Mouse (Mus musculus): ENCODE data around the gene Llph. TPM values are rescaled to one million over a fixed set of nuclear protein-coding genes. Genes with fewer than 3 reads are reported as not detected.
"Not testable (repeated sequence)": the region's sequence is repeated elsewhere in the genome, so short reads cannot be mapped to it uniquely, and the experiment has no call there.

Gene Llph
- polyA plus RNA-seq, 1 experiment from 2014 or later: 42.6 TPM

GRCm38 (mm10) chr10:120201961-120202402, 24.9 kb upstream of the Llph start, which contains the start of gene Irak3:
TSS of gene Irak3 (minus strand) at chr10:120202130.
- ATAC-seq (ENCODE audit: low read depth): peak; percentile 54
- WGBS (ENCODE audit: insufficient replicate concordance): under 1% methylated on average over 13 of the region's 13 CpGs

GRCm38 (mm10) chr10:120202467-120203250, 24.2 kb upstream of the Llph start:
- Histone ChIP-seq H3K36me3 (no peaks in the 10 kb centered on the region), H3K9ac (no peak overlapping the region), H3K4me1 (replicated peaks) (peaks cover 13% of the 10 kb centered on the region), H3K27ac (no peak overlapping the region), H3K27me3 (peaks cover 30% of the 10 kb centered on the region), H3K9me3 (replicated peaks) (no peaks in the 10 kb centered on the region), H3K4me2 (peak overlapping the region; percentile 92; the same call in 1 of the 2 replicates), H3K4me3 (replicated peaks) (no peak overlapping the region)
- no peak for ATAC-seq (ENCODE audit: low read depth)
- DNase-seq: no peak
- 53% methylated on average over 16 of the region's 16 CpGs for WGBS (ENCODE audit: insufficient replicate concordance)

More at GRCm38 (mm10) chr10:120201961-120202402, 24.9 kb upstream of the Llph start, which contains the start of gene Irak3:
- no peaks in the 10 kb centered on the region for H3K36me3 ChIP-seq
- H3K27ac ChIP-seq: peak within 1 kb of the TSS; percentile 47; the same call in 1 of the 2 replicates
- H3K4me2 ChIP-seq: peak within 1 kb of the TSS; percentile 92
- peak; percentile 68 for DNase-seq
- peak within 1 kb of the TSS; percentile 63 for H3K9ac ChIP-seq
- no peaks in the 10 kb centered on the region for H3K9me3 ChIP-seq (replicated peaks)
- peak within 1 kb of the TSS; percentile 65 for H3K4me3 ChIP-seq (replicated peaks)
- H3K27me3 ChIP-seq: peaks cover 30% of the 10 kb centered on the region
- peaks cover 13% of the 10 kb centered on the region for H3K4me1 ChIP-seq (replicated peaks)

GRCm38 (mm10) chr10:120204591-120205210, 22.2 kb upstream of the Llph start:
- no peak overlapping the region for H3K27ac ChIP-seq
- H3K4me3 ChIP-seq (replicated peaks): no peak overlapping the region
- 73% methylated on average over 13 of the region's 13 CpGs for WGBS (ENCODE audit: insufficient replicate concordance)
- H3K27me3 ChIP-seq: peaks cover 25% of the 10 kb centered on the region
- H3K36me3 ChIP-seq: no peaks in the 10 kb centered on the region
- peaks cover 20% of the 10 kb centered on the region for H3K4me1 ChIP-seq (replicated peaks)
- no peaks in the 10 kb centered on the region for H3K9me3 ChIP-seq (replicated peaks)
- DNase-seq: no peak
- ATAC-seq (ENCODE audit: low read depth): no peak
- H3K9ac ChIP-seq: no peak overlapping the region
- no peak overlapping the region for H3K4me2 ChIP-seq

- Histone ChIP-seq H3K36me3 (peaks cover 4% of the 10 kb centered on the region; the same call in 1 of the 2 replicates), H3K4me3 (replicated peaks) (peak overlapping the region; percentile 82), H3K9me3 (replicated peaks) (0 out of 2 replicates have a peak, but pooled peaks cover 3% of the 10 kb centered on the region), H3K27ac (no peak overlapping the region), H3K4me1 (replicated peaks) (peaks cover 13% of the 10 kb centered on the region), H3K4me2 (peak overlapping the region; percentile 70), H3K9ac (no peak overlapping the region), H3K27me3 (0 out of 2 replicates have a peak, but pooled peaks cover 6% of the 10 kb centered on the region)
- whole genome bisulfite sequencing (ENCODE audit: insufficient replicate concordance): 49% methylated on average over 8 of the region's 8 CpGs
- DNase-seq: no peak
- ATAC-seq (ENCODE audit: low read depth): no peak
Measured at GRCm38 (mm10) chr10:120208015-120208414, 18.9 kb upstream of the Llph start.

GRCm38 (mm10) chr10:120208575-120209538, 18.0 kb upstream of the Llph start:
- H3K9me3 ChIP-seq (replicated peaks): 0 out of 2 replicates have a peak, but pooled peaks cover 3% of the 10 kb centered on the region
- H3K4me1 ChIP-seq (replicated peaks): peaks cover 13% of the 10 kb centered on the region
- WGBS (ENCODE audit: insufficient replicate concordance): 2% methylated on average over 53 of the region's 53 CpGs
- ATAC-seq (ENCODE audit: low read depth) (peak; percentile 84), DNase-seq (peak; percentile 68)
- H3K36me3 ChIP-seq: peaks cover 4% of the 10 kb centered on the region; the same call in 1 of the 2 replicates
- no peaks in the 10 kb centered on the region for H3K27me3 ChIP-seq
- H3K27ac ChIP-seq: no peak overlapping the region
- H3K9ac ChIP-seq: peak overlapping the region; percentile 82
- H3K4me3 ChIP-seq (replicated peaks): peak overlapping the region; percentile 82
- H3K4me2 ChIP-seq: peak overlapping the region; percentile 70

GRCm38 (mm10) chr10:120209539-120209925, 17.3 kb upstream of the Llph start:
- Histone ChIP-seq H3K4me1 (replicated peaks) (peaks cover 13% of the 10 kb centered on the region), H3K9me3 (replicated peaks) (0 out of 2 replicates have a peak, but pooled peaks cover 3% of the 10 kb centered on the region), H3K36me3 (peaks cover 4% of the 10 kb centered on the region; the same call in 1 of the 2 replicates), H3K4me2 (peak overlapping the region; percentile 70), H3K27me3 (no peaks in the 10 kb centered on the region), H3K4me3 (replicated peaks) (peak overlapping the region; percentile 82), H3K9ac (peak overlapping the region; percentile 82), H3K27ac (no peak overlapping the region)
- 43% methylated on average over 6 of the region's 6 CpGs for WGBS (ENCODE audit: insufficient replicate concordance)
- DNase-seq (no peak), ATAC-seq (ENCODE audit: low read depth) (no peak)

- H3K9ac ChIP-seq: peak overlapping the region; percentile 82; the same call in 1 of the 2 replicates
- ATAC-seq (ENCODE audit: low read depth) (no peak), DNase-seq (no peak)
- peak overlapping the region; percentile 70 for H3K4me2 ChIP-seq
- 80% methylated on average over 3 of the region's 3 CpGs for WGBS (ENCODE audit: insufficient replicate concordance)
- H3K9me3 ChIP-seq (replicated peaks): 0 out of 2 replicates have a peak, but pooled peaks cover 3% of the 10 kb centered on the region
- H3K27ac ChIP-seq: no peak overlapping the region
- H3K4me3 ChIP-seq (replicated peaks): peak overlapping the region; percentile 82
- H3K4me1 ChIP-seq (replicated peaks): peaks cover 13% of the 10 kb centered on the region
- no peaks in the 10 kb centered on the region for H3K27me3 ChIP-seq
- H3K36me3 ChIP-seq: peaks cover 4% of the 10 kb centered on the region; the same call in 1 of the 2 replicates
Measured at GRCm38 (mm10) chr10:120210096-120210495, 16.8 kb upstream of the Llph start.

GRCm38 (mm10) chr10:120217099-120217498, 9.8 kb upstream of the Llph start:
- DNase-seq; H3K9ac ChIP-seq; H3K4me1 ChIP-seq (replicated peaks); H3K4me2 ChIP-seq; H3K9me3 ChIP-seq (replicated peaks); H3K27ac ChIP-seq; H3K27me3 ChIP-seq; H3K4me3 ChIP-seq (replicated peaks); ATAC-seq (ENCODE audit: low read depth): not testable (repeated sequence)
- WGBS (ENCODE audit: insufficient replicate concordance): 65% methylated on average over 1 of the region's 1 CpGs
- peaks cover 19% of the 10 kb centered on the region for H3K36me3 ChIP-seq

- no peak for ATAC-seq (ENCODE audit: low read depth)
- WGBS (ENCODE audit: insufficient replicate concordance): 84% methylated on average over 10 of the region's 10 CpGs
- no peak overlapping the region for H3K4me3 ChIP-seq (replicated peaks)
- peaks cover 6% of the 10 kb centered on the region; the same call in 1 of the 2 replicates for H3K4me1 ChIP-seq (replicated peaks)
- no peak overlapping the region for H3K9ac ChIP-seq
- H3K27me3 ChIP-seq: no peaks in the 10 kb centered on the region
- H3K9me3 ChIP-seq (replicated peaks): no peaks in the 10 kb centered on the region
- H3K4me2 ChIP-seq: no peak overlapping the region
- no peak overlapping the region for H3K27ac ChIP-seq
- H3K36me3 ChIP-seq: peaks cover 19% of the 10 kb centered on the region
- DNase-seq: no peak
Measured at GRCm38 (mm10) chr10:120218996-120219395, 7.9 kb upstream of the Llph start.

GRCm38 (mm10) chr10:120219578-120220359, 7.1 kb upstream of the Llph start:
- peaks cover 24% of the 10 kb centered on the region for H3K36me3 ChIP-seq
- no peak overlapping the region for H3K4me2 ChIP-seq
- H3K9ac ChIP-seq: no peak overlapping the region
- H3K9me3 ChIP-seq (replicated peaks): no peaks in the 10 kb centered on the region
- H3K4me1 ChIP-seq (replicated peaks): peaks cover 6% of the 10 kb centered on the region; the same call in 1 of the 2 replicates
- ATAC-seq (ENCODE audit: low read depth): no peak
- DNase-seq: no peak
- H3K27ac ChIP-seq: no peak overlapping the region
- no peak overlapping the region for H3K4me3 ChIP-seq (replicated peaks)
- no peaks in the 10 kb centered on the region for H3K27me3 ChIP-seq
- WGBS (ENCODE audit: insufficient replicate concordance): 52% methylated on average over 14 of the region's 14 CpGs
